Mouse (Mus musculus) liver, adult 2 months (tissue): Measurements from ENCODE around the gene Fosl1.

Source experiments
- CTCF ChIP-seq: fragments of 200-500 bp; IDR thresholded peaks from 2 replicates; pipeline ENCODE4 v1.5.1; 2011; ENCODE audit warnings: low read depth, low read length, control low read depth
- POLR2A ChIP-seq: fragments of 200-500 bp; IDR thresholded peaks from 2 replicates; pipeline ENCODE4 v1.6.1; 2011; ENCODE audit warnings: low read length, control low read depth; ENCODE audit not compliant: insufficient read depth; ENCODE audit errors: extremely low read depth

DNA sequence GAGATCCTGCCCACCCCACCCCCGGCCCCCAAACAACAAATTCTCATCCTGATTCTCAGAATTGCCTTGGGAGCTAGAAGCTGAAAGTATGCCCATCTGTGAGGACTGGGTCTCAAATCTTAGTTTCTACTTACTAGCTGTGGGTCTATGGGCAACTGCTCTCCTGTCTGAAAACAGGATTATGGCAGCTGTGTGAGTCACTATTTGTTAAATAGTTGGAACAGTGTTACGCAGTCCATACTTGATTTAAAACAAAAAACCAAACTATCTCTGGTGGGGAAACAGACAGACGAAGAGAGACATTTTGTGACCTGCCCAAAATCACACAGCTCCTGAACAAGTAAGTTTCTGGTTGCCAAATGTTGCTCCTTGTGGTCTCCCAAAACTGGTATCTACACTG, 2.3 kb downstream of the Fosl1 start:
- no peak for TF ChIP-seq CTCF
- TF ChIP-seq POLR2A = no peak
